Mouse (Mus musculus) CH12.LX (cell line): ENCODE data around the gene Map4k5.

Experiments used
- CHD1 ChIP-seq: IDR thresholded peaks from 2 replicates; pipeline ENCODE4 v1.6.1; 2012; ENCODE audit warnings: low read depth, low read length, improper control_type of control experiment, inconsistent platforms
- CTCF ChIP-seq, 2 experiments: IDR thresholded peaks in 1 of 2; conservative IDR thresholded peaks in 1 of 2; 2 replicates each; pipeline ENCODE4 v1.5.1; 2011 to 2012; ENCODE audit warnings: low read depth in 2 of 2, low read length in 2 of 2, improper control_type of control experiment in 1 of 2, inconsistent platforms in 1 of 2, mild to moderate bottlenecking in 1 of 2, moderate library complexity in 1 of 2
- E2F4 ChIP-seq: IDR thresholded peaks from 2 replicates; pipeline ENCODE4 v1.6.1; 2011; ENCODE audit warnings: low read depth, low read length, improper control_type of control experiment; ENCODE audit not compliant: insufficient replicate concordance
- ELF1 ChIP-seq: IDR thresholded peaks from 2 replicates; pipeline ENCODE4 v1.6.1; 2014; ENCODE audit warnings: low read depth, mild to moderate bottlenecking, inconsistent platforms, low read length, improper control_type of control experiment
- EP300 ChIP-seq: IDR thresholded peaks from 2 replicates; pipeline ENCODE4 v1.6.1; 2011; ENCODE audit warnings: low read length, improper control_type of control experiment
- JUN ChIP-seq: IDR thresholded peaks from 2 replicates; pipeline ENCODE4 v1.6.1; 2011; ENCODE audit warnings: low read depth, mild to moderate bottlenecking, low read length, improper control_type of control experiment, moderate library complexity; ENCODE audit not compliant: insufficient read depth
- RAD21 ChIP-seq: IDR thresholded peaks from 2 replicates; pipeline ENCODE4 v1.6.1; 2011; ENCODE audit warnings: low read depth, mild to moderate bottlenecking, low read length, improper control_type of control experiment, moderate library complexity
- UBTF ChIP-seq: IDR thresholded peaks from 2 replicates; pipeline ENCODE4 v1.6.1; 2012; ENCODE audit warnings: low read depth, mild to moderate bottlenecking, inconsistent platforms, low read length, improper control_type of control experiment, moderate library complexity
- USF2 ChIP-seq: conservative IDR thresholded peaks from 2 replicates; pipeline ENCODE4 v1.6.1; 2011; ENCODE audit warnings: low read depth, low read length, improper control_type of control experiment
- ZC3H11A ChIP-seq: IDR thresholded peaks from 2 replicates; pipeline ENCODE4 v1.6.1; 2012; ENCODE audit warnings: low read depth, mild to moderate bottlenecking, inconsistent platforms, low read length, improper control_type of control experiment

- TF ChIP-seq ZC3H11A (no peak), CHD1 (no peak), RAD21 (no peak), E2F4 (no peak), EP300 (no peak), CTCF (conservative IDR thresholded peaks at IDR 0.05 in 1 of 2, IDR thresholded peaks at IDR 0.05 in 1 of 2; ENCODE audit: low read depth in 2 of 2, low read length in 2 of 2) (no peak), UBTF (no peak), ELF1 (no peak), JUN (no peak), USF2 (no peak)
These were observed 131.4 kb downstream of the Map4k5 start for GRCm38 (mm10) chr12:69761603-69762002.
